ENCODE assay signal across 8 mouse cellular contexts in the genomic region with DNA sequence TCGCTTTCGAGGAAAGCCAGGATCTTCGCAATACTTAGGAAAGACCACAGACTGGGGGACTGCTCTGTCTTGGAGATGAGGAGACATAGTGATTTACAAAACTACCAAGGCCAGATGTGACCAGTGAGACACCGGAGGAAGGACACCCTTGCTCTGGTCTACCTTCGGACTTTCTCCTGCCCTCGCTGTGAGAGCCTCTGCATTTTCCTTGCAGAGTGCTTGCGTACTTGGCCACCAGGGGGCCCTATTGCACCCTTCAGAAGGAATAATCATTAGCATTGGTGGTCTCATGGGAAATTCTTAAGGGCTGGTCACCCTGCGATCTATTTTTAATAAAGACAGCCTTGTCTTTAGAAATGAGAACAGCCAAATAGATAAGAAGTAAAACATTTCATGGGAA.
DNase-seq lines count a peak whose midpoint lies in the region; ATAC-seq and TF ChIP-seq lines count a peak whose summit lies in the region.

No protein-coding gene starts in this region.

- H3K27ac ChIP-seq in embryonic facial prominence, embryonic 14.5 days (replicated peaks; ENCODE audit: low read depth, low read length) = no peak overlapping the region
- no peak overlapping the region for H3K27ac ChIP-seq in layer of hippocampus, adult 2 months

- H3K4me3 ChIP-seq in E14TG2a.4 (replicated peaks; ENCODE audit: low read length) = no peak overlapping the region
- H3K4me3 ChIP-seq in embryonic facial prominence, embryonic 14.5 days (ENCODE audit: low read depth, low read length) = no peak overlapping the region
- no peak overlapping the region for H3K4me3 ChIP-seq in layer of hippocampus, adult 2 months

- H3K9me3 ChIP-seq in E14TG2a.4 (ENCODE audit: low read length) = no peaks in the 10 kb centered on the region
- no peaks in the 10 kb centered on the region for H3K9me3 ChIP-seq in embryonic facial prominence, embryonic 14.5 days (ENCODE audit: control insufficient read depth, low read length)

- no peaks in the 10 kb centered on the region for H3K4me1 ChIP-seq in E14TG2a.4 (replicated peaks; ENCODE audit: low read depth, low read length)
- no peaks in the 10 kb centered on the region for H3K4me1 ChIP-seq in embryonic facial prominence, embryonic 14.5 days (ENCODE audit: control insufficient read depth, insufficient read depth, low read length)

- H3K36me3 ChIP-seq in E14TG2a.4 (ENCODE audit: insufficient read depth, low read length) = no peaks in the 10 kb centered on the region
- H3K36me3 ChIP-seq in embryonic facial prominence, embryonic 14.5 days (ENCODE audit: control insufficient read depth, insufficient read depth, low read length) = no peaks in the 10 kb centered on the region

- 40% methylated on average over 8 of the region's 8 CpGs for WGBS in embryonic facial prominence, embryonic 14.5 days

- H3K4me2 ChIP-seq in embryonic facial prominence, embryonic 14.5 days (ENCODE audit: low read depth, low read length) = no peak overlapping the region

- peak; percentile 73 for DNase-seq in adrenal gland, postnatal 10 days
- peak; percentile 58 for DNase-seq in embryonic facial prominence, embryonic 14.5 days (ENCODE audit: low spot score)
- DNase-seq in heart, postnatal 14 days = peak; percentile 74 to 81
- peak; percentile 40 to 65 for DNase-seq in layer of hippocampus, adult 2 months (ENCODE audit: low spot score in 2 of 2)
- peak; percentile 80 for DNase-seq in lung, postnatal 14 days
- peak; percentile 62 for DNase-seq in right cerebral cortex, adult 18-20 months
- peak; percentile 55 to 77 for DNase-seq in urinary bladder, postnatal 4 days (ENCODE audit: low spot score in 2 of 2)

- intact Hi-C loops in heart, postnatal 14 days (cut with DNase I) = loop anchor here (1.0 to 5.0 kb wide), 3 partner anchors 74 to 589 kb away; a partner anchor contains a TSS

- no peak for ATAC-seq in embryonic facial prominence, embryonic 14.5 days (ENCODE audit: low read depth)

- H3K9ac ChIP-seq in embryonic facial prominence, embryonic 14.5 days (ENCODE audit: low read depth, low read length) = no peak overlapping the region

- H3K27me3 ChIP-seq in E14TG2a.4 (ENCODE audit: insufficient read depth, low read length) = no peaks in the 10 kb centered on the region
- no peaks in the 10 kb centered on the region for H3K27me3 ChIP-seq in embryonic facial prominence, embryonic 14.5 days (replicated peaks; ENCODE audit: control insufficient read depth, insufficient read depth, low read length)

- peak; percentile 93 for TF ChIP-seq CTCF in E14TG2a.4 (conservative IDR thresholded peaks at IDR 0.05; ENCODE audit: low read length)
- peak; percentile 96 for TF ChIP-seq CTCF in layer of hippocampus, adult 2 months (conservative IDR thresholded peaks at IDR 0.05)
